Comparison of ENCODE assay signal across 6 mouse cellular contexts in the genomic region with DNA sequence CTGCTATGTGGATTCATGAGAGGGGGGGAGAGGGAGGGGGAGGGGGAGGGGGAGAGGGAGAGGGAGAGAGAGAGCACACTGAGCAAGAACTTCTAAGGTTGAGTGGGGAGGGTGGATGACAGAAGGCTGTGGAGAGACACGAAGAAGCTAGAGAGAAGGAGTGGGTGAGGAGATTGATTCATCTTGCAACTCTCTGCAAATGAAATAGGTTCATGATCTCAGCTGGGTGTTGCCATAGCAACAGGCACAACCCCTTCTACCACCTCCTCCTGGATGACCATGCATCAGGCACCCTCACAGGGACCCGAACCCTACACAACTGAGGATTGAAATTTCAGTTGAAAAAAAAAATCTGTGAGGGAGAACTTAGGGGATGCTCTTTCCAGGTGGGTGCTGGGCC.
"Had no signal": no experiment of that assay in that cellular context is flagged by ENCODE, and none has a peak within 500 bp of the region (broad histone marks: within the 10 kb centered on the region; RNA-seq: fewer than 3 reads in every experiment).

No protein-coding gene starts in this region.

- DNase-seq: kidney, adult 8-10 months; kidney, postnatal 36 days; lung, adult 2 months; lung, postnatal 36 days; thymus, adult 18-20 months; thymus, postnatal 14 days had no signal
